In genomic region chr15:78850059-78850824, GRCm38 (mm10) we compare ENCODE assay signal across 14 mouse cellular contexts. TPM values are rescaled to one million over a fixed set of nuclear protein-coding genes. Genes with fewer than 3 reads are reported as not detected.
A peak's percentile ranks its signal among the peaks of the same experiment; 100 is the strongest.
DNase-seq lines count a peak whose midpoint lies in the region; ATAC-seq and TF ChIP-seq lines count a peak whose summit lies in the region.
"Had no signal": no experiment of that assay in that cellular context is flagged by ENCODE, and none has a peak within 500 bp of the region (broad histone marks: within the 10 kb centered on the region; RNA-seq: fewer than 3 reads in every experiment).

No protein-coding gene starts in this region.

- no peak for DNase-seq in heart, postnatal 10 days
- DNase-seq in liver, adult 2 months (ENCODE audit: extremely low read depth, low read depth, low spot score), result no peak
- DNase-seq in liver, embryonic 11.5 days (ENCODE audit: low spot score), result no peak
- DNase-seq in stomach, postnatal 0 days (ENCODE audit: low spot score), result peak; percentile 88
- DNase-seq in right cerebral cortex, postnatal 4 days, result no peak
- DNase-seq: cerebellum, postnatal 10 days; left cerebral cortex, postnatal 4 days; thymus, postnatal 36 days had no signal

- ATAC-seq in heart, embryonic 15.5 days (replicated peaks; ENCODE audit: insufficient number of reproducible peaks, insufficient read depth, low FRiP score, low read depth), result 0 out of 2 replicates have a peak, but pooled peaks have one; percentile 32
- no peak for ATAC-seq in liver, embryonic 11.5 days (replicated peaks; ENCODE audit: low FRiP score)
- ATAC-seq in intestine, embryonic 16.5 days, result peak; percentile 79
- peak; percentile 56 for ATAC-seq in stomach, postnatal 0 days (ENCODE audit: low FRiP score, low TSS enrichment)
- ATAC-seq: forebrain, embryonic 16.5 days; inflammation-experienced regulatory T-cells, adult 6 months had no signal

- no peak overlapping the region for H3K4me2 ChIP-seq in heart, embryonic 15.5 days
- H3K4me2 ChIP-seq in liver, embryonic 11.5 days, result no peak overlapping the region
- no peak overlapping the region for H3K4me2 ChIP-seq in intestine, embryonic 16.5 days (ENCODE audit: low read depth, low read length)
- no peak overlapping the region for H3K4me2 ChIP-seq in stomach, postnatal 0 days (replicated peaks; ENCODE audit: low read depth)

- no peak overlapping the region for H3K27ac ChIP-seq in heart, embryonic 15.5 days
- H3K27ac ChIP-seq in liver, adult 2 months (replicated peaks; ENCODE audit: insufficient read depth, low read depth, low read length), result peak overlapping the region; percentile 7; the same call in 1 of the 2 replicates
- no peak overlapping the region for H3K27ac ChIP-seq in liver, embryonic 11.5 days (ENCODE audit: low read depth, low read length)
- H3K27ac ChIP-seq in intestine, embryonic 16.5 days (ENCODE audit: low read length), result peak overlapping the region; percentile 92
- peak overlapping the region; percentile 89 for H3K27ac ChIP-seq in stomach, postnatal 0 days (replicated peaks)

- H3K4me1 ChIP-seq in heart, embryonic 15.5 days (replicated peaks), result peaks cover 53% of the 10 kb centered on the region
- H3K4me1 ChIP-seq in liver, adult 2 months (ENCODE audit: control insufficient read depth, insufficient read depth, low read length), result peaks cover 25% of the 10 kb centered on the region
- peaks cover 21% of the 10 kb centered on the region for H3K4me1 ChIP-seq in liver, embryonic 11.5 days (replicated peaks; ENCODE audit: control insufficient read depth, insufficient read depth, low read length)
- H3K4me1 ChIP-seq in intestine, embryonic 16.5 days (ENCODE audit: control insufficient read depth, insufficient read depth, low read length), result peaks cover 36% of the 10 kb centered on the region
- H3K4me1 ChIP-seq in stomach, postnatal 0 days (replicated peaks; ENCODE audit: control insufficient read depth, insufficient read depth), result peaks cover 10% of the 10 kb centered on the region; the same call in 1 of the 2 replicates

- TF ChIP-seq POLR2A in liver, adult 2 months (IDR thresholded peaks at IDR 0.05; ENCODE audit: extremely low read depth, insufficient read depth, low read length), result no peak

- H3K79me2 ChIP-seq in liver, adult 2 months (ENCODE audit: control insufficient read depth, insufficient read depth, low read length), result peaks cover 8% of the 10 kb centered on the region; the same call in 1 of the 2 replicates

- TF ChIP-seq CTCF in liver, adult 2 months (IDR thresholded peaks at IDR 0.05; ENCODE audit: low read depth, low read length), result no peak
- no peak for TF ChIP-seq CTCF in stomach, postnatal 0 days (IDR thresholded peaks at IDR 0.05; ENCODE audit: low read depth)

- no peaks in the 10 kb centered on the region for H3K9me3 ChIP-seq in heart, embryonic 15.5 days (replicated peaks)
- no peaks in the 10 kb centered on the region for H3K9me3 ChIP-seq in liver, embryonic 11.5 days (ENCODE audit: control insufficient read depth, low read length)
- no peaks in the 10 kb centered on the region for H3K9me3 ChIP-seq in intestine, embryonic 16.5 days (ENCODE audit: control insufficient read depth, low read length)
- H3K9me3 ChIP-seq in stomach, postnatal 0 days (ENCODE audit: control insufficient read depth, low read length), result no peaks in the 10 kb centered on the region

- H3K9ac ChIP-seq in heart, embryonic 15.5 days, result no peak overlapping the region
- no peak overlapping the region; the same call in 1 of the 2 replicates for H3K9ac ChIP-seq in liver, adult 2 months (ENCODE audit: low read depth, low read length)
- no peak overlapping the region for H3K9ac ChIP-seq in liver, embryonic 11.5 days (ENCODE audit: low read depth, low read length)
- peak overlapping the region; percentile 54 for H3K9ac ChIP-seq in intestine, embryonic 16.5 days (ENCODE audit: low read depth, low read length)
- peak overlapping the region; percentile 31; the same call in 1 of the 2 replicates for H3K9ac ChIP-seq in stomach, postnatal 0 days (ENCODE audit: low read length)

- intact Hi-C loops in heart, postnatal 10 days (cut with DNase I), result loop anchor here (5.0 kb wide), 1 partner anchor 33 kb away; no protein-coding TSS in a partner anchor

- WGBS in heart, embryonic 15.5 days, result 61% methylated on average over 15 of the region's 15 CpGs
- WGBS in liver, adult 2 months, result 52% methylated on average over 14 of the region's 15 CpGs
- WGBS in liver, embryonic 11.5 days, result 66% methylated on average over 14 of the region's 15 CpGs
- 48% methylated on average over 15 of the region's 15 CpGs for WGBS in intestine, embryonic 16.5 days
- WGBS in stomach, postnatal 0 days, result 48% methylated on average over 15 of the region's 15 CpGs

- peaks cover 16% of the 10 kb centered on the region for H3K36me3 ChIP-seq in heart, embryonic 15.5 days
- no peaks in the 10 kb centered on the region for H3K36me3 ChIP-seq in liver, adult 2 months (ENCODE audit: control insufficient read depth, insufficient read depth, low read length)
- no peaks in the 10 kb centered on the region; the same call in none of the 2 replicates for H3K36me3 ChIP-seq in liver, embryonic 11.5 days (ENCODE audit: control insufficient read depth, insufficient read depth, low read length)
- H3K36me3 ChIP-seq in intestine, embryonic 16.5 days (ENCODE audit: control insufficient read depth, insufficient read depth, low read length), result peaks cover 5% of the 10 kb centered on the region; the same call in 1 of the 2 replicates
- H3K36me3 ChIP-seq in stomach, postnatal 0 days (ENCODE audit: control insufficient read depth, insufficient read depth, low read length), result peaks cover 9% of the 10 kb centered on the region; the same call in 1 of the 2 replicates

- H3K27me3 ChIP-seq in heart, embryonic 15.5 days, result no peaks in the 10 kb centered on the region
- H3K27me3 ChIP-seq in liver, adult 2 months (ENCODE audit: control insufficient read depth, insufficient read depth, low read length), result no peaks in the 10 kb centered on the region
- no peaks in the 10 kb centered on the region for H3K27me3 ChIP-seq in liver, embryonic 11.5 days (replicated peaks; ENCODE audit: control insufficient read depth, insufficient read depth, low read length)
- H3K27me3 ChIP-seq in intestine, embryonic 16.5 days (replicated peaks; ENCODE audit: control insufficient read depth, insufficient read depth, low read length), result no peaks in the 10 kb centered on the region
- H3K27me3 ChIP-seq in stomach, postnatal 0 days (ENCODE audit: control insufficient read depth, insufficient read depth, low read length), result no peaks in the 10 kb centered on the region

- H3K4me3 ChIP-seq in heart, embryonic 15.5 days, result no peak overlapping the region
- H3K4me3 ChIP-seq in liver, adult 2 months (ENCODE audit: insufficient read depth, low read depth, low read length), result no peak overlapping the region
- no peak overlapping the region for H3K4me3 ChIP-seq in liver, embryonic 11.5 days (ENCODE audit: low read depth, low read length)
- H3K4me3 ChIP-seq in intestine, embryonic 16.5 days (ENCODE audit: low read length), result no peak overlapping the region
- H3K4me3 ChIP-seq in stomach, postnatal 0 days (ENCODE audit: low read depth, low read length), result no peak overlapping the region

- peak; percentile 43 for TF ChIP-seq EP300 in stomach, postnatal 0 days (optimal IDR thresholded peaks at IDR 0.05)

RNA-seq across cellular contexts. Expression of gene Lgals2, which starts 5.1 kb away (rescaled TPM):
- 0.43 and 0.45 TPM in 2 replicates for polyA plus RNA-seq in heart, embryonic 15.5 days (2015; fragmentation: Nextera tagmentation; extraction: Ambion mirVana)
- under 1 TPM in 1 of 2 experiments, not detected in 1; 0.64 TPM for total RNA-seq in heart, postnatal 10 days (2021)
- 0.55 TPM in 1 of 2 replicates, not detected in the other for total RNA-seq in liver, adult 2 months (2014; rRNA removed)
- 0.57 TPM in 1 of 2 replicates, not detected in the other for polyA plus RNA-seq in liver, adult 2 months (2012; rRNA removed)
- 6.9 and 11.4 TPM in 2 replicates for polyA plus RNA-seq in liver, embryonic 11.5 days (2014; fragmentation: Nextera tagmentation; extraction: Ambion mirVana)
- polyA plus RNA-seq in intestine, embryonic 16.5 days (2015; fragmentation: Nextera tagmentation; extraction: Ambion mirVana), result 1,298 and 1,309 TPM in 2 replicates
- polyA plus RNA-seq in stomach, postnatal 0 days (2015; fragmentation: Nextera tagmentation; extraction: Ambion mirVana), result 39.4 and 39.5 TPM in 2 replicates
- total RNA-seq: CH12.LX; left cerebral cortex, postnatal 4 days had no signal
- polyA plus RNA-seq: forebrain, embryonic 16.5 days; inflammation-experienced regulatory T-cells, adult 6 months had no signal

RNA-seq across cellular contexts. Expression of gene Cdc42ep1, which starts 7.8 kb away (rescaled TPM):
- 32.0 and 40.4 TPM in 2 replicates for polyA plus RNA-seq in heart, embryonic 15.5 days (2015; fragmentation: Nextera tagmentation; extraction: Ambion mirVana)
- total RNA-seq in heart, postnatal 10 days (2021), result 10 to 100 TPM; 63.9 to 68.5 TPM
- 6.5 and 8.5 TPM in 2 replicates for total RNA-seq in liver, adult 2 months (2014; rRNA removed)
- 39.7 and 42.7 TPM in 2 replicates for polyA plus RNA-seq in liver, adult 2 months (2012; rRNA removed)
- polyA plus RNA-seq in liver, embryonic 11.5 days (2014; fragmentation: Nextera tagmentation; extraction: Ambion mirVana), result 21.9 and 23.9 TPM in 2 replicates
- polyA plus RNA-seq in intestine, embryonic 16.5 days (2015; fragmentation: Nextera tagmentation; extraction: Ambion mirVana), result 34.5 and 36.1 TPM in 2 replicates
- polyA plus RNA-seq in stomach, postnatal 0 days (2015; fragmentation: Nextera tagmentation; extraction: Ambion mirVana), result 37.7 and 45.4 TPM in 2 replicates
- total RNA-seq: CH12.LX had no signal
- polyA plus RNA-seq: inflammation-experienced regulatory T-cells, adult 6 months had no signal

RNA-seq across cellular contexts. Expression of gene Gga1, which starts 26.7 kb away (rescaled TPM):
- 39.7 and 48.4 TPM in 2 replicates for polyA plus RNA-seq in heart, embryonic 15.5 days (2015; fragmentation: Nextera tagmentation; extraction: Ambion mirVana)
- total RNA-seq in heart, postnatal 10 days (2021), result 10 to 100 TPM; 40.4 to 45.2 TPM
- 4.4 and 6.4 TPM in 2 replicates for total RNA-seq in liver, adult 2 months (2014; rRNA removed)
- polyA plus RNA-seq in liver, adult 2 months (2012; rRNA removed), result 34.9 and 42.7 TPM in 2 replicates
- 40.8 and 43.0 TPM in 2 replicates for polyA plus RNA-seq in liver, embryonic 11.5 days (2014; fragmentation: Nextera tagmentation; extraction: Ambion mirVana)
- 56.3 and 57.4 TPM in 2 replicates for polyA plus RNA-seq in intestine, embryonic 16.5 days (2015; fragmentation: Nextera tagmentation; extraction: Ambion mirVana)
- polyA plus RNA-seq in stomach, postnatal 0 days (2015; fragmentation: Nextera tagmentation; extraction: Ambion mirVana), result 35.6 and 39.3 TPM in 2 replicates

RNA-seq across cellular contexts. Expression of gene Card10, which starts 47.4 kb away (rescaled TPM):
- 5.7 and 7.6 TPM in 2 replicates for polyA plus RNA-seq in heart, embryonic 15.5 days (2015; fragmentation: Nextera tagmentation; extraction: Ambion mirVana)
- total RNA-seq in heart, postnatal 10 days (2021), result 10 to 100 TPM; 18.8 to 20.4 TPM
- total RNA-seq in liver, adult 2 months (2014; rRNA removed), result 2.7 and 4.3 TPM in 2 replicates
- 15.0 and 18.7 TPM in 2 replicates for polyA plus RNA-seq in liver, adult 2 months (2012; rRNA removed)
- polyA plus RNA-seq in liver, embryonic 11.5 days (2014; fragmentation: Nextera tagmentation; extraction: Ambion mirVana), result 2.3 and 2.7 TPM in 2 replicates
- polyA plus RNA-seq in intestine, embryonic 16.5 days (2015; fragmentation: Nextera tagmentation; extraction: Ambion mirVana), result 5.2 and 6.1 TPM in 2 replicates
- polyA plus RNA-seq in stomach, postnatal 0 days (2015; fragmentation: Nextera tagmentation; extraction: Ambion mirVana), result 2.4 and 2.8 TPM in 2 replicates

RNA-seq across cellular contexts. Expression of gene Gm49510, which starts 49.2 kb away (rescaled TPM):
- polyA plus RNA-seq in heart, embryonic 15.5 days (2015; fragmentation: Nextera tagmentation; extraction: Ambion mirVana), result 0.53 TPM in 1 of 2 replicates, not detected in the other
- not detected for total RNA-seq in heart, postnatal 10 days (2021)
- not detected in 2 replicates for total RNA-seq in liver, adult 2 months (2014; rRNA removed)
- polyA plus RNA-seq in liver, adult 2 months (2012; rRNA removed), result not detected in 2 replicates
- polyA plus RNA-seq in liver, embryonic 11.5 days (2014; fragmentation: Nextera tagmentation; extraction: Ambion mirVana), result 0.55 and 0.99 TPM in 2 replicates
- polyA plus RNA-seq in intestine, embryonic 16.5 days (2015; fragmentation: Nextera tagmentation; extraction: Ambion mirVana), result 0.21 and 0.55 TPM in 2 replicates
- polyA plus RNA-seq in stomach, postnatal 0 days (2015; fragmentation: Nextera tagmentation; extraction: Ambion mirVana), result 0.27 and 0.28 TPM in 2 replicates
- total RNA-seq: left cerebral cortex, postnatal 4 days had no signal
- polyA plus RNA-seq: gonadal fat pad, adult 2 months; inflammation-experienced regulatory T-cells, adult 6 months had no signal

Comparison
In these comparisons a context has a peak if more than half of its experiments do, and no peak if none do; other contexts are left out.
1. H3K27ac ChIP-seq: peak in liver, adult 2 months (single experiment), intestine, embryonic 16.5 days (single experiment) and stomach, postnatal 0 days (single experiment); none in heart, embryonic 15.5 days (single experiment) and liver, embryonic 11.5 days (single experiment).
2. H3K9ac ChIP-seq: peak in intestine, embryonic 16.5 days (single experiment) and stomach, postnatal 0 days (single experiment); none in heart, embryonic 15.5 days (single experiment), liver, adult 2 months (single experiment) and liver, embryonic 11.5 days (single experiment).
3. RNA of gene Lgals2, which starts 5.1 kb away (polyA plus RNA-seq): 1,298 to 1,309 TPM in intestine, embryonic 16.5 days; 39.4 to 39.5 TPM in stomach, postnatal 0 days, 6.9 to 11.4 TPM in liver, embryonic 11.5 days, 0.57 TPM in liver, adult 2 months and 0.43 to 0.45 TPM in heart, embryonic 15.5 days; every median in the first group is over 10 times any median in the second.